Mouse (Mus musculus) lung, embryonic 15.5 days (tissue): ENCODE measurements around the gene Herc6. TPM values are rescaled to one million over a fixed set of nuclear protein-coding genes. Genes with fewer than 3 reads are reported as not detected.
"Not testable (repeated sequence)": the region's sequence is repeated elsewhere in the genome, so short reads cannot be mapped to it uniquely, and the experiment has no call there.

Source experiments
- ATAC-seq: fragments of 200-750 bp; cut with Nextera tagmentation; 2 replicates; pipeline ENCODE4 v1.8.0; 2017; ENCODE audit warnings: moderate number of reproducible peaks, borderline replicate concordance; ENCODE audit not compliant: low FRiP score, low TSS enrichment; ENCODE audit errors: extremely low read depth
- H3K27ac ChIP-seq: fragments of 300-500 bp; sonication (generic); 2 replicates; pipeline ENCODE4 v1.5.1; 2015; ENCODE audit warnings: moderate library complexity, mild to moderate bottlenecking, inconsistent platforms
- H3K27me3 ChIP-seq: fragments of 300-500 bp; sonication (generic); 2 replicates; pipeline ENCODE4 v1.6.1; 2015; ENCODE audit warnings: inconsistent platforms
- H3K36me3 ChIP-seq: fragments of 300-500 bp; sonication (generic); 2 replicates; pipeline ENCODE4 v1.6.1; 2015; ENCODE audit warnings: inconsistent platforms
- H3K4me1 ChIP-seq: fragments of 300-500 bp; sonication (generic); 2 replicates; pipeline ENCODE4 v1.6.1; 2015; ENCODE audit warnings: inconsistent platforms
- H3K4me2 ChIP-seq: fragments of 300-500 bp; sonication (generic); 2 replicates; pipeline ENCODE4 v1.6.1; 2015; ENCODE audit warnings: inconsistent platforms, mild to moderate bottlenecking, moderate library complexity
- H3K4me3 ChIP-seq: fragments of 300-500 bp; sonication (generic); 2 replicates; pipeline ENCODE4 v1.5.1; 2015; ENCODE audit warnings: mild to moderate bottlenecking, inconsistent platforms
- H3K9ac ChIP-seq: fragments of 300-500 bp; sonication (generic); 2 replicates; pipeline ENCODE4 v1.6.1; 2015; ENCODE audit warnings: inconsistent platforms
- H3K9me3 ChIP-seq: fragments of 300-500 bp; sonication (generic); 2 replicates; pipeline ENCODE4 v1.6.1; 2016; ENCODE audit warnings: inconsistent platforms
- WGBS: fragments of 180-500 bp; shearing (Covaris S2); methylation state at CpG from one replicate; pipeline ENCODE4 v1.1.7; 2015; 5-methylcytosine and 5-hydroxymethylcytosine counted together
- polyA plus RNA-seq: library from polyadenylated mRNA; unstranded; fragments of >200 nt; fragmentation: Nextera tagmentation; extraction: Ambion mirVana; gene quantifications from 2 replicates; pipeline ENCODE4 v1.2.1, GENCODE M21; 2015

Gene Herc6
- polyA plus RNA-seq, 1 experiment from 2014 or later: 3.7 TPM

GRCm38 (mm10) chr6:57541737-57542335 is 39.0 kb upstream of the Herc6 start:
- Histone ChIP-seq H3K36me3 (no peaks in the 10 kb centered on the region), H3K4me2 (no peak overlapping the region), H3K4me1 (0 out of 2 replicates have a peak, but pooled peaks cover 4% of the 10 kb centered on the region), H3K9ac (no peak overlapping the region), H3K27me3 (no peaks in the 10 kb centered on the region), H3K4me3 (no peak overlapping the region), H3K27ac (no peak overlapping the region), H3K9me3 (no peaks in the 10 kb centered on the region)
- 74% methylated on average over 1 of the region's 1 CpGs for WGBS
- no peak for ATAC-seq

GRCm38 (mm10) chr6:57543591-57543990 is 37.2 kb upstream of the Herc6 start:
- not testable (repeated sequence) for ATAC-seq, H3K27ac ChIP-seq, H3K4me3 ChIP-seq, H3K27me3 ChIP-seq, H3K4me1 ChIP-seq, H3K4me2 ChIP-seq, H3K9ac ChIP-seq, H3K9me3 ChIP-seq, H3K36me3 ChIP-seq

GRCm38 (mm10) chr6:57544866-57545265 is 35.9 kb upstream of the Herc6 start:
- H3K4me2 ChIP-seq: no peak overlapping the region
- no peaks in the 10 kb centered on the region for H3K4me1 ChIP-seq
- no peak overlapping the region for H3K9ac ChIP-seq
- no peaks in the 10 kb centered on the region for H3K27me3 ChIP-seq
- H3K9me3 ChIP-seq: no peaks in the 10 kb centered on the region
- WGBS: 52% methylated on average over 2 of the region's 2 CpGs
- no peak for ATAC-seq
- H3K4me3 ChIP-seq: no peak overlapping the region
- H3K36me3 ChIP-seq: no peaks in the 10 kb centered on the region
- H3K27ac ChIP-seq: no peak overlapping the region

- Histone ChIP-seq H3K4me3 (no peak overlapping the region), H3K27me3 (no peaks in the 10 kb centered on the region), H3K9ac (no peak overlapping the region), H3K27ac (no peak overlapping the region), H3K9me3 (no peaks in the 10 kb centered on the region), H3K4me2 (no peak overlapping the region), H3K4me1 (no peaks in the 10 kb centered on the region), H3K36me3 (no peaks in the 10 kb centered on the region)
- 40% methylated on average over 3 of the region's 3 CpGs for WGBS
- ATAC-seq: no peak
Observed at GRCm38 (mm10) chr6:57551211-57551796, 29.5 kb upstream of the Herc6 start.

GRCm38 (mm10) chr6:57557796-57558317 is 22.9 kb upstream of the Herc6 start:
- Histone ChIP-seq H3K9me3 (no peaks in the 10 kb centered on the region), H3K4me1 (no peaks in the 10 kb centered on the region), H3K4me2 (no peak overlapping the region), H3K27ac (no peak overlapping the region), H3K4me3 (no peak overlapping the region), H3K9ac (no peak overlapping the region), H3K27me3 (no peaks in the 10 kb centered on the region), H3K36me3 (no peaks in the 10 kb centered on the region)
- ATAC-seq: no peak
- WGBS: 36% methylated on average over 4 of the region's 4 CpGs

GRCm38 (mm10) chr6:57563454-57563853 is 17.3 kb upstream of the Herc6 start:
- whole genome bisulfite sequencing: 71% methylated on average over 1 of the region's 1 CpGs
- no peak for ATAC-seq

GRCm38 (mm10) chr6:57565452-57565851 is 15.3 kb upstream of the Herc6 start:
- Histone ChIP-seq H3K27me3 (no peaks in the 10 kb centered on the region), H3K27ac (no peak overlapping the region), H3K9me3 (no peaks in the 10 kb centered on the region), H3K4me3 (no peak overlapping the region), H3K9ac (no peak overlapping the region), H3K36me3 (no peaks in the 10 kb centered on the region), H3K4me2 (no peak overlapping the region), H3K4me1 (no peaks in the 10 kb centered on the region)
- WGBS: 87% methylated on average over 7 of the region's 7 CpGs
- no peak for ATAC-seq

More at GRCm38 (mm10) chr6:57563454-57563853, 17.3 kb upstream of the Herc6 start:
- H3K36me3 ChIP-seq: no peaks in the 10 kb centered on the region
- no peaks in the 10 kb centered on the region for H3K4me1 ChIP-seq
- no peak overlapping the region for H3K4me3 ChIP-seq
- H3K4me2 ChIP-seq: no peak overlapping the region
- H3K27me3 ChIP-seq: no peaks in the 10 kb centered on the region
- no peak overlapping the region for H3K9ac ChIP-seq
- no peak overlapping the region for H3K27ac ChIP-seq
- H3K9me3 ChIP-seq: no peaks in the 10 kb centered on the region

GRCm38 (mm10) chr6:57567630-57568029 is 13.2 kb upstream of the Herc6 start:
- 86% methylated on average over 2 of the region's 2 CpGs for WGBS
- Histone ChIP-seq H3K4me2 (no peak overlapping the region), H3K9ac (no peak overlapping the region), H3K27me3 (no peaks in the 10 kb centered on the region), H3K36me3 (no peaks in the 10 kb centered on the region), H3K4me1 (no peaks in the 10 kb centered on the region), H3K27ac (no peak overlapping the region), H3K4me3 (no peak overlapping the region), H3K9me3 (no peaks in the 10 kb centered on the region)
- ATAC-seq: no peak

GRCm38 (mm10) chr6:57570170-57570974 is 10.4 kb upstream of the Herc6 start:
- H3K4me2 ChIP-seq: no peak overlapping the region
- H3K4me1 ChIP-seq: no peaks in the 10 kb centered on the region
- no peaks in the 10 kb centered on the region for H3K9me3 ChIP-seq
- WGBS: 11% methylated on average over 6 of the region's 6 CpGs
- ATAC-seq: peak; percentile 59; the same call in 1 of the 2 replicates
- H3K4me3 ChIP-seq: no peak overlapping the region
- H3K27ac ChIP-seq: no peak overlapping the region
- H3K9ac ChIP-seq: no peak overlapping the region
- H3K36me3 ChIP-seq: no peaks in the 10 kb centered on the region
- no peaks in the 10 kb centered on the region for H3K27me3 ChIP-seq

- no peak overlapping the region for H3K4me3 ChIP-seq
- H3K4me2 ChIP-seq: no peak overlapping the region
- H3K9ac ChIP-seq: no peak overlapping the region
- H3K27me3 ChIP-seq: no peaks in the 10 kb centered on the region
- ATAC-seq: no peak
- H3K9me3 ChIP-seq: no peaks in the 10 kb centered on the region
- no peaks in the 10 kb centered on the region for H3K36me3 ChIP-seq
- H3K27ac ChIP-seq: no peak overlapping the region
- H3K4me1 ChIP-seq: no peaks in the 10 kb centered on the region
Observed at GRCm38 (mm10) chr6:57571587-57571986, 9.2 kb upstream of the Herc6 start.

GRCm38 (mm10) chr6:57581595-57581994 is 795 bp downstream of the Herc6 start:
- H3K27me3 ChIP-seq: no peaks in the 10 kb centered on the region
- no peaks in the 10 kb centered on the region for H3K36me3 ChIP-seq
- ATAC-seq: no peak
- WGBS: 81% methylated on average over 12 of the region's 12 CpGs
- peak overlapping the region; percentile 70 for H3K4me3 ChIP-seq
- H3K9ac ChIP-seq: peak overlapping the region; percentile 61; the same call in 1 of the 2 replicates
- no peaks in the 10 kb centered on the region for H3K4me1 ChIP-seq
- peak overlapping the region; percentile 91 for H3K4me2 ChIP-seq
- no peak overlapping the region for H3K27ac ChIP-seq
- no peaks in the 10 kb centered on the region for H3K9me3 ChIP-seq

GRCm38 (mm10) chr6:57582356-57582755 is 1.6 kb downstream of the Herc6 start:
- no peak for ATAC-seq
- Histone ChIP-seq H3K9ac (no peak overlapping the region), H3K9me3 (no peaks in the 10 kb centered on the region), H3K4me2 (peak overlapping the region; percentile 10; the same call in 1 of the 2 replicates), H3K27ac (no peak overlapping the region), H3K4me1 (no peaks in the 10 kb centered on the region), H3K4me3 (no peak overlapping the region), H3K36me3 (no peaks in the 10 kb centered on the region), H3K27me3 (no peaks in the 10 kb centered on the region)
- 52% methylated on average over 4 of the region's 4 CpGs for WGBS
